Mouse (Mus musculus): ENCODE results near the gene Vmn1r167.
"Not testable (repeated sequence)": the region's sequence is repeated elsewhere in the genome, so short reads cannot be mapped to it uniquely, and the experiment has no call there.

Gene Vmn1r167

GRCm38 (mm10) chr7:23507106-23507505 is at the start of gene Vmn1r167:
Gene Vmn1r167, minus strand, starts transcription at chr7:23507206.
- not testable (repeated sequence) for DNase-seq

- DNase-seq = not testable (repeated sequence)
Measured at GRCm38 (mm10) chr7:23539432-23539831, 32.4 kb upstream of the Vmn1r167 start, which contains the start of gene Vmn1r168. Gene Vmn1r168, plus strand, starts transcription at chr7:23539732.

GRCm38 (mm10) chr7:23472886-23473285 is 34.1 kb downstream of the Vmn1r167 start:
- not testable (repeated sequence) for DNase-seq

- not testable (repeated sequence) for DNase-seq
Measured at GRCm38 (mm10) chr7:23470832-23471231, 36.2 kb downstream of the Vmn1r167 start.

DNA sequence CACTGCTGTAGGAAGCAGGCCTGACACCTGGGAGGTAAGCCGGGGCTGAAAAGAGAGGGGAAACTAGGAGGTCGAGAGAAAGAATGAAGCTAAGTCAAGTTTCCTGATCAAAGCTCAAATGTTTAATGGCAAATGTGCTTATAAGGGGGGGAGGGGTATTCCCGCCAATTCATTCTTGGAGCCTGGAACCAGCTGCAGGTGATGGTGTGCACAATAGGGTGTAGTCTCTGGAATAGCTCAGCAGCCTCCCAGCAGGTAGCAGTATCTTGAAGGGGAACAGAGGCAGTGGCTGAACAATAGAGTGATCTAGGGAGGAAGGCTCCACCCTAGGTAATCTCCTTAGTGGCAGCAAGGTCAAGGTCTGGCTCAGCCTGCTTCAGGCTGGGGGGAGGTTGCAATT is 36.8 kb downstream of the Vmn1r167 start:
- DNase-seq = not testable (repeated sequence)
